Mouse (Mus musculus): ENCODE results near the gene Gulp1. TPM values are rescaled to one million over a fixed set of nuclear protein-coding genes. Genes with fewer than 3 reads are reported as not detected.

Gulp1 gene
- 2.4 and 3.3 TPM in 2 replicates for polyA plus RNA-seq (2012; rRNA removed)

GRCm38 (mm10) chr1:44551461-44552370 is at the start of gene Gulp1:
Gene Gulp1 (plus strand): TSS chr1:44551511.
- Histone ChIP-seq H3K27ac (ENCODE audit: insufficient read depth, low read length) (peak within 1 kb of the TSS; percentile 90), H3K4me3 (ENCODE audit: insufficient read depth, low read length) (peak within 1 kb of the TSS; percentile 60), H3K4me1 (ENCODE audit: control insufficient read depth, insufficient read depth, low read length) (no peaks in the 10 kb centered on the region)
- TF ChIP-seq POLR2A (IDR thresholded peaks at IDR 0.05; ENCODE audit: extremely low read depth, insufficient read depth, low read length), result no peak
- peak; percentile 30; the same call in 1 of the 2 replicates for TF ChIP-seq CTCF (IDR thresholded peaks at IDR 0.05; ENCODE audit: extremely low read depth, insufficient read depth, low read length)

DNA sequence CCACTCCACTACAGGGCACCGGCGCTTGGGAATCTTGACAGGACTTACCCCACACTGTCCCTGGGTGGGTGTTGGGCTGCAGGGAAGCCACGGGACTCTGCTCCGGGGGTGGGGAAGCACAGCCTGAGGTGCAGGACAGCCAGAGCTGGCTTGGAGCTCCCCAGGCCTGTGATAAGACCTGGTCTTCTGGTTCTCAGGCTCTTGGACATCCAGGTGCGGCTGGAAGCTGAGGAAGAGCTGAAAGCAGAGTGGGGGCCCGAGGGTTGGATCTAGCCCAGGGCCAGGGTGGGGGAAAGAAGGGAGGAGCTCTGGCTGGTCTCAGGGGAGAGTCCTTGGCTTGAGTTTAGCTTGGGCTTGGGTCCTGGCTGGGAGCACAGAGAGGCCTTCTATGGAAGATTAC is 1.1 kb upstream of the Gulp1 start:
- TF ChIP-seq CTCF (IDR thresholded peaks at IDR 0.05; ENCODE audit: extremely low read depth, insufficient read depth, low read length), result no peak
- TF ChIP-seq POLR2A (IDR thresholded peaks at IDR 0.05; ENCODE audit: extremely low read depth, insufficient read depth, low read length), result no peak
- H3K27ac ChIP-seq (ENCODE audit: insufficient read depth, low read length), result no peak overlapping the region
- no peaks in the 10 kb centered on the region for H3K4me1 ChIP-seq (ENCODE audit: control insufficient read depth, insufficient read depth, low read length)
- H3K4me3 ChIP-seq (ENCODE audit: insufficient read depth, low read length), result no peak overlapping the region

- Histone ChIP-seq H3K4me1 (ENCODE audit: control insufficient read depth, insufficient read depth, low read length) (no peaks in the 10 kb centered on the region), H3K4me3 (ENCODE audit: insufficient read depth, low read length) (peak overlapping the region; percentile 60), H3K27ac (ENCODE audit: insufficient read depth, low read length) (peak overlapping the region; percentile 90)
- TF ChIP-seq CTCF (IDR thresholded peaks at IDR 0.05; ENCODE audit: extremely low read depth, insufficient read depth, low read length) (no peak), POLR2A (IDR thresholded peaks at IDR 0.05; ENCODE audit: extremely low read depth, insufficient read depth, low read length) (no peak)
Measured at GRCm38 (mm10) chr1:44552371-44552841, 1.1 kb downstream of the Gulp1 start.

GRCm38 (mm10) chr1:44553166-44553898 is 2.0 kb downstream of the Gulp1 start:
- H3K27ac ChIP-seq (ENCODE audit: insufficient read depth, low read length), result no peak overlapping the region
- TF ChIP-seq CTCF (IDR thresholded peaks at IDR 0.05; ENCODE audit: extremely low read depth, insufficient read depth, low read length), result no peak
- no peak for TF ChIP-seq POLR2A (IDR thresholded peaks at IDR 0.05; ENCODE audit: extremely low read depth, insufficient read depth, low read length)
- H3K4me1 ChIP-seq (ENCODE audit: control insufficient read depth, insufficient read depth, low read length), result no peaks in the 10 kb centered on the region
- H3K4me3 ChIP-seq (ENCODE audit: insufficient read depth, low read length), result no peak overlapping the region; the same call in 1 of the 2 replicates

DNA sequence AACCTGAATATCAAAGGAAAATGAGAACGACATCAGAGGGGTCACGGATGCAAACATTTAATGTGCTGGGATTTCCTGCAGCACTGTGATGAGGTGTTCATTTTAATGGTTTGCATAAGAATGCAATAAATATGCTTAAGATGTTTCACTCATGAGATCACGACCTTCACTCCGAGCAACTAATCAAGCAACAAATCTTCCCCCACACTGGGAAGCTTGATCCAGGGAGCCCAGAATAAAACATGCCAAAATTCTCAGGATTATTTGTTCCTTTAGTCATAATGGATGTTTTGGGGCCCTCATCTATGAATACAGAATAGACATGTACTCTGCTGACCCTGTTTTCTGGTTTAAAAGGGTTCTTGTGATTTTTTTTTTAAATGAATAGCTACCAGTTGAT is 16.1 kb downstream of the Gulp1 start:
- TF ChIP-seq CTCF (IDR thresholded peaks at IDR 0.05; ENCODE audit: extremely low read depth, insufficient read depth, low read length), result no peak
- no peak for TF ChIP-seq POLR2A (IDR thresholded peaks at IDR 0.05; ENCODE audit: extremely low read depth, insufficient read depth, low read length)

GRCm38 (mm10) chr1:44568296-44568695 is 17.0 kb downstream of the Gulp1 start:
- Histone ChIP-seq H3K4me1 (ENCODE audit: control insufficient read depth, insufficient read depth, low read length) (no peaks in the 10 kb centered on the region), H3K4me3 (ENCODE audit: insufficient read depth, low read length) (no peak overlapping the region), H3K27ac (ENCODE audit: insufficient read depth, low read length) (no peak overlapping the region)
- TF ChIP-seq CTCF (IDR thresholded peaks at IDR 0.05; ENCODE audit: extremely low read depth, insufficient read depth, low read length), result no peak
- no peak for TF ChIP-seq POLR2A (IDR thresholded peaks at IDR 0.05; ENCODE audit: extremely low read depth, insufficient read depth, low read length)

More for the DNA sequence above, 16.1 kb downstream of the Gulp1 start:
- no peaks in the 10 kb centered on the region for H3K4me1 ChIP-seq (ENCODE audit: control insufficient read depth, insufficient read depth, low read length)
- no peak overlapping the region for H3K27ac ChIP-seq (ENCODE audit: insufficient read depth, low read length)
- no peak overlapping the region for H3K4me3 ChIP-seq (ENCODE audit: insufficient read depth, low read length)

DNA sequence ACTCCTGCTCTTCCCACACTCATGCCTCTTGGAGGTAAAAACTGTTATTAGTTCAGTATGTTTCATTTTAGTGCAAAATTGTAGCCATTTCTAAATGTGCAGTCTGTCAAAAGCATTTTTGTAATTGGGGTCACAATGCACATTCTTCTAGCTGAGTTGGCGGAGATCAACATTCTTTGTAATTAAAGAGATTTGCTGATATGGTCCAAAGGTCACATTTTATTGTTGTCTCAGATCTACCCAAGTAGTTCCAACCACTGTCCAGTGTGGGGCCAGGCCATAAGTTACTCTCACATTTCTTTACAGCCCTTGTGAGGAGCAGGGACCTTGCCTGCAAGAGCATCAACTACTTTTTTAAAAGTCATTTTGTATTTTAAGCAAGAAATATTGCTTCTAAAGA is 24.7 kb downstream of the Gulp1 start:
- no peak overlapping the region for H3K4me3 ChIP-seq (ENCODE audit: insufficient read depth, low read length)
- no peak for TF ChIP-seq POLR2A (IDR thresholded peaks at IDR 0.05; ENCODE audit: extremely low read depth, insufficient read depth, low read length)
- no peak for TF ChIP-seq CTCF (IDR thresholded peaks at IDR 0.05; ENCODE audit: extremely low read depth, insufficient read depth, low read length)
- no peak overlapping the region for H3K27ac ChIP-seq (ENCODE audit: insufficient read depth, low read length)
- H3K4me1 ChIP-seq (ENCODE audit: control insufficient read depth, insufficient read depth, low read length), result no peaks in the 10 kb centered on the region

GRCm38 (mm10) chr1:44576610-44577009 is 25.3 kb downstream of the Gulp1 start:
- H3K4me3 ChIP-seq (ENCODE audit: insufficient read depth, low read length), result no peak overlapping the region
- TF ChIP-seq POLR2A (IDR thresholded peaks at IDR 0.05; ENCODE audit: extremely low read depth, insufficient read depth, low read length) (no peak), CTCF (IDR thresholded peaks at IDR 0.05; ENCODE audit: extremely low read depth, insufficient read depth, low read length) (no peak)
- no peak overlapping the region for H3K27ac ChIP-seq (ENCODE audit: insufficient read depth, low read length)
- H3K4me1 ChIP-seq (ENCODE audit: control insufficient read depth, insufficient read depth, low read length), result no peaks in the 10 kb centered on the region

- Histone ChIP-seq H3K27ac (ENCODE audit: insufficient read depth, low read length) (no peak overlapping the region), H3K4me3 (ENCODE audit: insufficient read depth, low read length) (no peak overlapping the region), H3K4me1 (ENCODE audit: control insufficient read depth, insufficient read depth, low read length) (no peaks in the 10 kb centered on the region)
- no peak for TF ChIP-seq CTCF (IDR thresholded peaks at IDR 0.05; ENCODE audit: extremely low read depth, insufficient read depth, low read length)
- TF ChIP-seq POLR2A (IDR thresholded peaks at IDR 0.05; ENCODE audit: extremely low read depth, insufficient read depth, low read length), result no peak
Measured at GRCm38 (mm10) chr1:44580390-44580789, 29.1 kb downstream of the Gulp1 start.
